Mouse (Mus musculus): ENCODE data around the gene Dusp15. TPM values are rescaled to one million over a fixed set of nuclear protein-coding genes. Genes with fewer than 3 reads are reported as not detected.

Dusp15 gene
- total RNA-seq, 2 experiments from 2014 or later = 14.7 to 23.6 TPM

DNA sequence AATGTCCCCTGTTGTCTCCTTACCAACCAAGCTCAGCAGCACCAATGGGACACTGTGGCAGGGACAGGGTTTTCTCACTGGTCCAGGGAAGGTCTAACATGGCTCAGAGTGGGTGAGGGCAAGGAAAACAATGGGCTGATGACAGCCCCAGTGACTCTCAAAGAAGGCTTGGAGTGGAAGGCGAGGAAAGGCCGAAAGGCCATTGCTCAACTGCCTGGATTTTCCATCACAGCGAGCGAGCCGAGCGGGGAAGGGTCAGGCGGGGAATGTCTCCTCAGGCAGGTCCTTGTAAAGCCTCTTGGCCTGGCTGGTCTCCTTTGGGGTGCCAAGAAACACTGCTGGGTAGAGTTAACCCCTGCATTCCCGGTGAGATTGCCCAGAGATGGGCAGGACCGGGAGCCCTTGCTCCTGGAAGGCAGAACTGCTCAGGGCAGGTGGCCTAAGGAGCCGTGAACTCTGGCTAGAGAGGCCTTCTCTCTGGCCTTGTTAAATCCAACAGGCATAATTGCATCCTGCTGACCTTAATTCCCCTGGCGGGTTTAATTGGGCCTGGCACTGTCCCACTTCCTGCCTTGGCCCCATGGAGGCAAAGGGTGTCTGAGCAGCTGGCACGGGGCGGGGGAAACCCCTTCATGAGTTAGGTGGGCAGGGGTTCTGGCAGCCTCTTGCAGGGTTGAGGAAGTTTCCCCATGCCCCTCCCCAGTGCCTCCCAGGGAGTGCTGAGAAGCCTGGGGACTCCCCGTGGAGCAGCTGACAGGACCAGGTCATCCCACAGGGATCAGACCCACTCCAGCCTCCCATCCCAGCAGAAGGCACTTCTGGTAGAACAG is 44.2 kb downstream of the Dusp15 start:
- intact Hi-C loops (cut with DNase I) = no loop called here

DNA sequence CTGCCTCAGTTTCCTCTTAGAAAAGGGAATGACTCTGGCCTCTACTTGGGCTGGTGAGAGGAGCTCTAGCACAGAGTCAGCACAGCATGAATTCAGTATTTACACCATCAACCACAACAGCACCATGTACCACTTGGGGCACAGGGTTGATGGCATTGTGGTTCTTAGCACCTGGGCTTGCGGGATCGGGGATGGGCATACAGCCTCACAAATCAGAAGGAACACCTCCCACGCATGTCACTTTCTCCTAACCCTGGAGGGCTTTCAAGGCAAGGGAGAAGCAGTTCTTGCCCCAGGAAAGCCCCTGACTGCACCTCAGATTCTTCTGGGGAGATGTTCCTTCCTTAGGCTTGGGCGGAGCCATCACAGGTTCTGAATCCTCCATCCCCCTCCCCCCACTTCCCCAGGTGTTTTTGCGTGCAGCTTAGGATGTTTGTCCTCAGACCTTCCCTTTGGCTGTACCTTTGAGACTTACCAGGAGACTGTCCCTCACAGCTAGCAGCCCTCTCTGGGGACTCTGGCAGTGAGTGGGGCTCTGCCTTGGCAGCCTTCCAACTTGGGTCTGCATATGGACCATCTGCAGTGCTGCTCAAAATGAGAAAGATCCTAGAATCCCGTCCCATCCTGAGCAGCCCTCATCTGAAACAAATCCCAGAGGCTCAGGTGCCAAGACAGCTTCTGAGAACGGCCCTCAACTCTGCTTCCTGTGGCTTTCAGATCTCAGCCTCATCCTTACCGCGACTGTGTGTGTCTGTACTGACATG is 45.0 kb downstream of the Dusp15 start:
- intact Hi-C loops (cut with DNase I) = no loop called here
- no peak for DNase-seq (ENCODE audit: low spot score in 2 of 2)

More for the DNA sequence above, 44.2 kb downstream of the Dusp15 start:
- no peak for DNase-seq (ENCODE audit: low spot score in 2 of 2)

DNA sequence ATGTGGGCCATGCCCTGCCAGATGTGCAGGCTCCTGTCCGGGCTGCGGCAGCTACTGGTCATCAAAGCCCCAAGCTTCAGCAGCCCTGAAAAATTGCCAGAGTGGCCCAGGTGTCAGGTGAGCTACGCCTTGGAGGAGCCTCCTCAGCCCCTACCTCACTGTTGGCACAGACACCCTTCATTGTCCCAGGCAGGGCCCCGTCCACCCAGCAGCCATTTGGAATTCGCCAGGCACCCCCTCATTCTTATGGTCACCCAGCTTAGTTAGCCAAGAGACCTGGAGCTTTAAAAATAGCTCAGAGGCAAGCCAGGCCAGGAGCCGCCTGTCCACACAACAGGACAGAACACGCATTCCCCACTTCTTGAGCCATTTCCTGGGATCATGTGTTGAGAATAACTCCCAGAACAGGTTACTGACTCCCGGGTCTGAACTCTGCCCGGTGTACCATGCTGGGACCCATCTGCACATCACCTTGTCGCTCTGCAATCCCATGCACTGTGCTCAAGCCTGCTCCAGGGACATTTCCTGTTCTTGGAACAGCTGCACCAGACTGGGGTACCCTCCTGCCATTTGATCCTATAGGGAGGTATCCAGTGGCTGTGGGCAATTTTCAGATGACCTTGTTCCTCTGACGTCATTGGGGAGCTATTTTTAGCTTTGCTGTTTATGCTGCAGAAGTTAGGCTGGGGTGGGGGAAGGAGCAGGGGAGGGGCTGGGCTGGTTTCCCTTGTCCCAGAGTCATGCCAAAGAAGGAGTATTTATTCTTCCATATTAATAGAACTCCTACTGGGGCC is 46.3 kb downstream of the Dusp15 start:
- no peak for DNase-seq (ENCODE audit: low spot score in 2 of 2)
- intact Hi-C loops (cut with DNase I) = no loop called here

DNA sequence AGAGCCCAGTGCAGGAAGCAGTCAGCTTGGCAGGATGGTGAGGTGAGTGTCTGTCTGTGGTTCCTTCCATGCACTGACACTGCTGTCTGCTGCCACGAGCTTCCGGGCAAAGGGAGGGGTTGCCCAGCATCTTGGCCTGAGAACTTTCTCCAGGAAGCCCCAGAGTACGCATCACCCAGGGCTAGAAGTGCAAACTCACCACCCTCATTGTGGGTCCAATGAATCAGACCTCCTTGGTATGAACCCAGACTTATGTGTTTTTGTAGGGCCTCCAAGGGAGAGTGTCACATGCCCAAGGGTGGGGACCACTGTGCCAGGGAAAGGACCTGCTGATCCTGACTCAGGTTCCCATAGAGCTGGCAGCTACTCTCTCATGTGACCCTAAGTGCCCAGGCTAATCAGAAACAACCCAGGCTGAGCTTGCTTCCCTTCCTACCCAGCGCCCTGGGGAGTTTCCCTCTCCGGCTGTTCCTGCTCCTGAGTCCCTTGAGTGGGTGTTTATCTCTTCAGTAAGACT is 47.3 kb downstream of the Dusp15 start:
- DNase-seq (ENCODE audit: low spot score in 2 of 2) = no peak
- intact Hi-C loops (cut with DNase I) = no loop called here

DNA sequence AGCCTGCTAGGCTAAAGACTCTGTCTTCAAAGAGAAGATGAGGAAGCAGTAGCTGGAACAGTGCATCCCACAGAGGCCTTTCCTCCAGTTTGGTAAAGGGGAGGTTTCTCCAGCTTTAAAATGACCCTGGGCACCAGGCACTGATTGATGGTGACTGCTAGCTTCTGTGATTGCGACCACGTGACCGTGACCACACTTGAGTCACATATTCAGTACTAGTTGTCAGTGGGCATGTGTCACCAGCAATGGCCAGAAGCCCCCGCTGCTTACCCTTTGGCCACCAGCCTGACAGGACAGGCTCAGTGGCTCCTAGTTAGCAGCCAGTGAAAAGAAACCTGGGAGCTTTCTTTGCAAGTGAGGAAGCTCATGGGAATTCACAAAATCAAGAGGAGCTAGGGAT is 47.9 kb downstream of the Dusp15 start:
- DNase-seq (ENCODE audit: low spot score in 2 of 2) = no peak
- intact Hi-C loops (cut with DNase I) = no loop called here

DNA sequence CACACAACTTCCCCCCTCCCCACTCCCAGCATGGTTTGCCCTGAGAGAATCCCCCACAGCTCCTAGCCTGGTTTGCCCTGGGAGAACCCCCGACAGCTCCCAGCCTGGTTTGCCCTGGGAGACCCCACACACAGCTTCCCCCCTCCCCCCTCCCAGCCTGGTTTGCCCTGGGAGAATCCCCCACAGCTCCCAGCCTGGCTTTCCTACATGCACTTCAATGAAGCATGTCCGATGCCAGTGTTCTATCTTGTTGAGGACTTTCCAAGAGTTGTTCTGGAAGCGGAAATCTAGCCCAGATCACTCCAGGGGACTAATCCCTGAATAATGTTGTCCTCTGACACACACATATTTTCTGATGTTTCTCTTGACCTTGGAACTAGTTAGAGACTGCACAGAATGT is 48.8 kb downstream of the Dusp15 start:
- DNase-seq (ENCODE audit: low spot score in 2 of 2) = no peak
- intact Hi-C loops (cut with DNase I) = no loop called here

DNA sequence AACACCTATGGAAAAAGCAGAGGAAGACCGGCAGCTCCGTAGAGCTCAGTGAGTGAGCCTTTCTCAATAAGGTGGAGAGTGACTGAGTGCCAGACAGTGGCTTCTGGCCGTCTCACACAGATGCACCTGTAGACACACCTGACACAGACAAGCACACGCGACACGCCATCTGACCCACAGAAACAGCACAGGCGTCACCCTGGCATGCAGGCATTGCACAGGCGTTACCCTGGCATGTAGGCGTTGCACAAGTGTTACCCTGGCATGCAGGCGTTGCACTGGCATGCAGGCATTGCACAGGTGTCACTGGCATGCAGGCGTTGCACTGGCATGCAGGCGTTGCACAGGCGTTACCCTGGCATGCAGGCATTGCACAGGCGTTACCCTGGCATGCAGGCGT is 50.2 kb downstream of the Dusp15 start:
- intact Hi-C loops (cut with DNase I) = no loop called here
- no peak for DNase-seq (ENCODE audit: low spot score in 2 of 2)

DNA sequence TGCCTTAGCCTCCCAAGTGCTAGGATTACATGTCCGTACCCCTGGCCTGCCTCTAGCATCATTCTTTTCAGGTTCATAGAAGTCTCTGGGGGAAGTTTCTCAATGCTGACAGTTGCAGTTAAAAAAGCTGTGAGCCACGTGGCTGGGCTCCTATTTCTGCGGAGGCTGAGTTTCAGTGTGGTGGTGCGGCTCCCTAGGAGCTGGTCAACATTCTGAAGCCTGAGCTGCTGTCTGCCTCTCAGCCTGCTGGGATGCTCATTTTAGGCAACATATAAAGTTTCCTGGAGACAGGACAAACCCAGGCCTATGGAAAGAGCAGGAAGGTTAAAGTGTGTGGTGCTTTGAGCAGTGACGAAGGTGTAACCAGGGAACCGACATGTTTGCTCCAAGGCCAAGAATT is 52.5 kb downstream of the Dusp15 start:
- intact Hi-C loops (cut with DNase I) = no loop called here
- DNase-seq (ENCODE audit: low spot score in 2 of 2) = no peak

DNA sequence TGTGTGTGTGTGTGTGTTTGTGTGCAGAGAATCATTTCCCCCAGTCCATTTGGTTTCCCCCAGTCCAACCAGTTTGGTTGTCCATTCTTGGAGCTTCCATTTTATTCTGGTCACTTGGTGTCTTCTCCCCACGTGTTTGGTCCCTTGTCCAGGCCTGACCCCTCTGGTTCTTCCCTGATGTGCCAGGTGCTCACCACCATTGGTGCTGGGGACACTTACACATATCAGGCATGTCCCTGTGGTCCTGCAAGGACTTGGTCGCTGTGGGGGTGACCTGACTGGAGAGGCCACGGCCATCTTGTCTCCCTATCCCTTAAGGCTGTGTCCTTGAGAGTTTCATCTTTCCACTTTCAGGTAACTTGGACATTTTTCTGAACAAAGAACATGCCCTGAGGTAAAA is 54.6 kb downstream of the Dusp15 start:
- intact Hi-C loops (cut with DNase I) = no loop called here
- no peak for DNase-seq (ENCODE audit: low spot score in 2 of 2)

DNA sequence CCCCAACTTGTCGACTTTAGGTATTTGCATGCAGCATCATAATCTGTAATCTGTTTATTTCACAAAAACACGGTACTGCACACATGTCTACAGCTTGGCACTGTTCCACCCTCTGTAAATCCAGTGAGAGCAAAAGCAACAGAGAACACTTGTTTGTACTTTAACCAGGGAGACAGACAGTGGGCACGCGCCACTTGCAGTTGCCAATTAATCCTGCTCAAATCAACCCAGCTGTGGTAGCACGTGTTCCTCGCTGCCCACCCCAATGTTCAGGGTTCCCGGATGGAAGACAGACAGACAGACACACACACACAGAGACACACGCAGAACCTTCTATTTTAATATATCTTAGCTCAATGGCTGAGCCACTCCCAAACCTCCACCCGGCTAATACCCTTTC is 55.7 kb downstream of the Dusp15 start:
- no peak for DNase-seq (ENCODE audit: low spot score in 2 of 2)
- intact Hi-C loops (cut with DNase I) = no loop called here

Other genes starting within 250 kb of the Dusp15 start
- gene Id1, start 215.4 kb downstream of the Dusp15 start, total RNA-seq (2021) = 10 to 100 TPM; 22.9 to 23.9 TPM
- gene Cox4i2, start 197.5 kb downstream of the Dusp15 start, total RNA-seq (2021) = 1 to 10 TPM; 1.7 to 1.8 TPM
- gene Bcl2l1, start 120.0 kb downstream of the Dusp15 start, total RNA-seq (2021) = 100 to 1,000 TPM; 128 to 133 TPM
- gene Tpx2, start 103.7 kb downstream of the Dusp15 start, total RNA-seq (2021) = 1 to 10 TPM; 3.2 to 3.6 TPM
- not detected for gene Mylk2, start 40.3 kb downstream of the Dusp15 start, total RNA-seq (2021)
- under 1 TPM; 0.49 to 0.50 TPM for gene Foxs1, start 18.5 kb downstream of the Dusp15 start, total RNA-seq (2021)
- 1 to 10 TPM; 1.3 to 3.6 TPM for gene Ttll9, start 10.8 kb upstream of the Dusp15 start, total RNA-seq (2021)
- gene Pdrg1, start 63.7 kb upstream of the Dusp15 start, total RNA-seq (2021) = 10 to 100 TPM; 46.9 to 59.5 TPM
- 1 to 10 TPM; 5.2 to 7.0 TPM for gene Xkr7, start 80.2 kb upstream of the Dusp15 start, total RNA-seq (2021)
- gene Ccm2l, start 114.3 kb upstream of the Dusp15 start, total RNA-seq (2021) = 1 to 10 TPM; 4.0 to 5.8 TPM
- gene Hck, start 156.8 kb upstream of the Dusp15 start, total RNA-seq (2021) = 1 to 10 TPM; 2.1 to 2.4 TPM
- gene Tm9sf4, start 209.6 kb upstream of the Dusp15 start, total RNA-seq (2021) = 100 to 1,000 TPM; 114 to 123 TPM